Mouse (Mus musculus) cerebral cortex, adult 2 months (tissue): ENCODE measurements around the gene Reg3b.

Source experiments
- WGBS: fragments of 180-500 bp; shearing (Covaris S2); methylation state at CpG from one replicate; pipeline ENCODE4 v1.1.7; 2018; 5-methylcytosine and 5-hydroxymethylcytosine counted together

Gene Reg3b

GRCm38 (mm10) chr6:78370357-78370756 lies at the start of gene Reg3b:
TSS of gene Reg3b (plus strand) at chr6:78370657.
- 88% methylated on average over 2 of the region's 2 CpGs for WGBS

- WGBS = 75% methylated on average over 2 of the region's 2 CpGs
These were observed 41.3 kb upstream of the Reg3b start for GRCm38 (mm10) chr6:78329166-78329565.

- WGBS = 21% methylated on average over 7 of the region's 7 CpGs
These were observed 38.4 kb upstream of the Reg3b start for GRCm38 (mm10) chr6:78331919-78332569.

GRCm38 (mm10) chr6:78341689-78342088 lies 28.8 kb upstream of the Reg3b start:
- WGBS = 91% methylated on average over 2 of the region's 2 CpGs

GRCm38 (mm10) chr6:78361971-78362563 lies 8.4 kb upstream of the Reg3b start:
- WGBS = 77% methylated on average over 2 of the region's 2 CpGs

GRCm38 (mm10) chr6:78378765-78379164 lies 8.3 kb downstream of the Reg3b start, which contains the start of gene Reg3d:
TSS of gene Reg3d (minus strand) at chr6:78378865.
- WGBS = 72% methylated on average over 2 of the region's 2 CpGs

GRCm38 (mm10) chr6:78380409-78380808 lies 10.0 kb downstream of the Reg3b start, which contains the start of gene Reg3a:
TSS of gene Reg3a (plus strand) at chr6:78380709.

GRCm38 (mm10) chr6:78385609-78386008 lies 15.2 kb downstream of the Reg3b start:
- 89% methylated on average over 3 of the region's 3 CpGs for WGBS

GRCm38 (mm10) chr6:78395323-78395722 lies 24.9 kb downstream of the Reg3b start, which contains the start of gene Reg2:
TSS of gene Reg2 (plus strand) at chr6:78395623.
- WGBS = 95% methylated on average over 4 of the region's 17 CpGs

GRCm38 (mm10) chr6:78422411-78422810 lies 52.0 kb downstream of the Reg3b start, which contains the start of gene Reg1:
TSS of gene Reg1 (plus strand) at chr6:78422711.

